12 mouse cellular contexts compared by ENCODE assay signal in genomic region chr1:87142456-87142855, GRCm38 (mm10). TPM values are rescaled to one million over a fixed set of nuclear protein-coding genes. Genes with fewer than 3 reads are reported as not detected.
DNase-seq lines count a peak whose midpoint lies in the region; ATAC-seq and TF ChIP-seq lines count a peak whose summit lies in the region.
"Had no signal": no experiment of that assay in that cellular context is flagged by ENCODE, and none has a peak within 500 bp of the region (broad histone marks: within the 10 kb centered on the region; RNA-seq: fewer than 3 reads in every experiment).

No protein-coding gene starts in this region.

- 54% methylated on average over 9 of the region's 9 CpGs for WGBS in forebrain, embryonic 16.5 days
- WGBS in midbrain, embryonic 15.5 days = 51% methylated on average over 9 of the region's 9 CpGs
- 62% methylated on average over 9 of the region's 9 CpGs for WGBS in kidney, embryonic 14.5 days

- TF ChIP-seq RAD21 in CH12.LX (IDR thresholded peaks at IDR 0.05; ENCODE audit: low read depth, low read length) = no peak

- H3K4me3 ChIP-seq in CH12.LX (replicated peaks in 1 of 3; ENCODE audit: low read depth in 2 of 3, low read length in 2 of 3, poor library complexity in 1 of 3) = no peak overlapping the region
- no peak overlapping the region for H3K4me3 ChIP-seq in forebrain, embryonic 16.5 days (replicated peaks; ENCODE audit: low read length)
- no peak overlapping the region for H3K4me3 ChIP-seq in midbrain, embryonic 15.5 days
- H3K4me3 ChIP-seq in kidney, embryonic 14.5 days (ENCODE audit: low read length) = no peak overlapping the region
- H3K4me3 ChIP-seq: erythroblast, embryonic 14.5 days; limb, embryonic 15.5 days; stomach, embryonic 15.5 days had no signal

- H3K9me3 ChIP-seq in CH12.LX (replicated peaks; ENCODE audit: low read length) = no peaks in the 10 kb centered on the region
- no peaks in the 10 kb centered on the region for H3K9me3 ChIP-seq in forebrain, embryonic 16.5 days (ENCODE audit: control insufficient read depth, low read length)
- H3K9me3 ChIP-seq in midbrain, embryonic 15.5 days = no peaks in the 10 kb centered on the region
- H3K9me3 ChIP-seq in kidney, embryonic 14.5 days (ENCODE audit: control insufficient read depth, low read length) = no peaks in the 10 kb centered on the region
- H3K9me3 ChIP-seq: limb, embryonic 15.5 days; stomach, embryonic 15.5 days had no signal

- TF ChIP-seq POLR2A in CH12.LX (IDR thresholded peaks at IDR 0.05; ENCODE audit: low read depth, low read length) = no peak

- H3K4me2 ChIP-seq in CH12.LX (ENCODE audit: insufficient read depth, low read depth, poor library complexity, severe bottlenecking) = no peak overlapping the region
- H3K4me2 ChIP-seq in forebrain, embryonic 16.5 days (ENCODE audit: low read length) = no peak overlapping the region
- H3K4me2 ChIP-seq in midbrain, embryonic 15.5 days = no peak overlapping the region
- H3K4me2 ChIP-seq in kidney, embryonic 14.5 days (replicated peaks; ENCODE audit: low read depth, low read length) = no peak overlapping the region
- H3K4me2 ChIP-seq: limb, embryonic 15.5 days; stomach, embryonic 15.5 days had no signal

- no peaks in the 10 kb centered on the region for H3K36me3 ChIP-seq in CH12.LX (replicated peaks in 1 of 2; ENCODE audit: control insufficient read depth in 1 of 2, insufficient read depth in 1 of 2, low read length in 1 of 2)
- H3K36me3 ChIP-seq in forebrain, embryonic 16.5 days (ENCODE audit: control insufficient read depth, insufficient read depth) = no peaks in the 10 kb centered on the region
- H3K36me3 ChIP-seq in midbrain, embryonic 15.5 days (replicated peaks) = no peaks in the 10 kb centered on the region
- H3K36me3 ChIP-seq in kidney, embryonic 14.5 days (ENCODE audit: control insufficient read depth, insufficient read depth, low read length) = no peaks in the 10 kb centered on the region
- H3K36me3 ChIP-seq: limb, embryonic 15.5 days; stomach, embryonic 15.5 days had no signal

- TF ChIP-seq CTCF in CH12.LX (conservative IDR thresholded peaks at IDR 0.05 in 1 of 2, IDR thresholded peaks at IDR 0.05 in 1 of 2; ENCODE audit: low read depth in 2 of 2, low read length in 2 of 2) = no peak

- no peaks in the 10 kb centered on the region for H3K79me2 ChIP-seq in CH12.LX (replicated peaks; ENCODE audit: control insufficient read depth, extremely low read depth, insufficient read depth, poor library complexity, severe bottlenecking)

- H3K27me3 ChIP-seq in CH12.LX (replicated peaks) = peaks cover 26% of the 10 kb centered on the region
- H3K27me3 ChIP-seq in forebrain, embryonic 16.5 days (replicated peaks; ENCODE audit: control insufficient read depth, insufficient read depth, low read length) = no peaks in the 10 kb centered on the region
- H3K27me3 ChIP-seq in midbrain, embryonic 15.5 days (replicated peaks) = no peaks in the 10 kb centered on the region
- 0 out of 2 replicates have a peak, but pooled peaks cover 5% of the 10 kb centered on the region for H3K27me3 ChIP-seq in kidney, embryonic 14.5 days (ENCODE audit: control insufficient read depth, insufficient read depth, low read length)
- H3K27me3 ChIP-seq: stomach, embryonic 15.5 days had no signal

- no peak overlapping the region for H3K27ac ChIP-seq in CH12.LX (ENCODE audit: insufficient read depth, low read depth)
- no peak overlapping the region for H3K27ac ChIP-seq in forebrain, embryonic 16.5 days (ENCODE audit: low read length)
- no peak overlapping the region for H3K27ac ChIP-seq in midbrain, embryonic 15.5 days
- H3K27ac ChIP-seq in kidney, embryonic 14.5 days (ENCODE audit: low read depth, low read length) = no peak overlapping the region
- H3K27ac ChIP-seq: limb, embryonic 15.5 days; stomach, embryonic 15.5 days had no signal

- TF ChIP-seq EP300 in CH12.LX (IDR thresholded peaks at IDR 0.05; ENCODE audit: low read length) = no peak

- in situ Hi-C loops in CH12.LX (cut with MboI; ENCODE audit: low pct_ligation_motif_present, low pct_unique_long_range_greater_than_20kb, low sequenced_read_pairs) = no loop called here

- DNase-seq in embryo, embryonic 11 days = peak; percentile 19
- DNase-seq in embryo, embryonic 10.5 days (ENCODE audit: low spot score) = no peak
- DNase-seq in CH12.LX (ENCODE audit: extremely low read depth) = no peak
- no peak for DNase-seq in spleen, adult 18-20 months
- DNase-seq in kidney, postnatal 36 days = no peak
- DNase-seq: kidney, adult 18-20 months had no signal

- ATAC-seq in forebrain, embryonic 16.5 days = peak; percentile 55; the same call in 1 of the 2 replicates
- peak; percentile 80 for ATAC-seq in midbrain, embryonic 15.5 days (replicated peaks)
- ATAC-seq in kidney, embryonic 14.5 days (ENCODE audit: low FRiP score, low TSS enrichment) = no peak

- H3K9ac ChIP-seq in CH12.LX (ENCODE audit: insufficient read depth, low read depth) = no peak overlapping the region
- no peak overlapping the region for H3K9ac ChIP-seq in forebrain, embryonic 16.5 days (replicated peaks; ENCODE audit: low read depth, low read length)
- H3K9ac ChIP-seq in midbrain, embryonic 15.5 days = no peak overlapping the region
- no peak overlapping the region for H3K9ac ChIP-seq in kidney, embryonic 14.5 days (ENCODE audit: low read depth, low read length)
- H3K9ac ChIP-seq: limb, embryonic 15.5 days; stomach, embryonic 15.5 days had no signal

- H3K4me1 ChIP-seq in CH12.LX (ENCODE audit: control insufficient read depth in 1 of 2, insufficient read depth in 2 of 2) = peaks cover 3 to 16% of the 10 kb centered on the region in 2 experiments; a peak in 3 of 4 replicates
- H3K4me1 ChIP-seq in forebrain, embryonic 16.5 days (replicated peaks; ENCODE audit: control insufficient read depth, insufficient read depth, low read length) = 0 out of 2 replicates have a peak, but pooled peaks cover 6% of the 10 kb centered on the region
- H3K4me1 ChIP-seq in midbrain, embryonic 15.5 days = peaks cover 8% of the 10 kb centered on the region; the same call in 1 of the 2 replicates
- H3K4me1 ChIP-seq in kidney, embryonic 14.5 days (ENCODE audit: control insufficient read depth, insufficient read depth, low read length) = 0 out of 2 replicates have a peak, but pooled peaks cover 4% of the 10 kb centered on the region
- H3K4me1 ChIP-seq: limb, embryonic 15.5 days; stomach, embryonic 15.5 days had no signal

- dilution Hi-C loops in CH12.LX (cut with MboI; ENCODE audit: extremely low pct_ligation_motif_present, extremely low pct_unique_long_range_greater_than_20kb, low sequenced_read_pairs) = no loop called here

TF ChIP-seq in CH12.LX, 34 proteins besides CTCF, POLR2A, EP300 and RAD21:
- TF ChIP-seq ZC3H11A (IDR thresholded peaks at IDR 0.05; ENCODE audit: low read depth, low read length) (no peak), ETS1 (conservative IDR thresholded peaks at IDR 0.05; ENCODE audit: low read depth, low read length) (0 out of 2 replicates have a peak, but pooled peaks have one; percentile 18)

RNA-seq across cellular contexts. Expression of gene Ecel1, which starts 13.9 kb away (rescaled TPM):
- total RNA-seq in CH12.LX (2012; rRNA removed) = not detected in 2 replicates
- not detected in 2 replicates for total RNA-seq in CH12.LX (2014; rRNA removed)
- not detected in 2 replicates for polyA plus RNA-seq in CH12.LX (2012; ENCODE audit: insufficient read length, low read depth)
- polyA plus RNA-seq in forebrain, embryonic 16.5 days (2015; fragmentation: Nextera tagmentation; extraction: Ambion mirVana) = 13.4 and 25.3 TPM in 2 replicates
- polyA plus RNA-seq in midbrain, embryonic 15.5 days (2015; fragmentation: Nextera tagmentation; extraction: Ambion mirVana) = 22.3 and 23.3 TPM in 2 replicates
- 0.11 and 0.20 TPM in 2 replicates for polyA plus RNA-seq in kidney, embryonic 14.5 days (2014; fragmentation: Nextera tagmentation; extraction: Ambion mirVana)
- polyA plus RNA-seq: erythroblast, embryonic 14.5 days had no signal

RNA-seq across cellular contexts. Expression of gene Akp3, which starts 17.7 kb away (rescaled TPM):
- not detected in 2 replicates for total RNA-seq in CH12.LX (2012; rRNA removed)
- total RNA-seq in CH12.LX (2014; rRNA removed) = not detected in 2 replicates
- not detected in 2 replicates for polyA plus RNA-seq in CH12.LX (2012; ENCODE audit: insufficient read length, low read depth)
- polyA plus RNA-seq in forebrain, embryonic 16.5 days (2015; fragmentation: Nextera tagmentation; extraction: Ambion mirVana) = not detected in 2 replicates
- polyA plus RNA-seq in midbrain, embryonic 15.5 days (2015; fragmentation: Nextera tagmentation; extraction: Ambion mirVana) = not detected in 2 replicates
- polyA plus RNA-seq in kidney, embryonic 14.5 days (2014; fragmentation: Nextera tagmentation; extraction: Ambion mirVana) = not detected in 2 replicates
- polyA plus RNA-seq: erythroblast, embryonic 14.5 days; limb, embryonic 15.5 days; stomach, embryonic 15.5 days had no signal

RNA-seq across cellular contexts. Expression of gene Prss56, which starts 40.7 kb away (rescaled TPM):
- total RNA-seq in CH12.LX (2012; rRNA removed) = not detected in 2 replicates
- total RNA-seq in CH12.LX (2014; rRNA removed) = not detected in 2 replicates
- not detected in 2 replicates for polyA plus RNA-seq in CH12.LX (2012; ENCODE audit: insufficient read length, low read depth)
- polyA plus RNA-seq in forebrain, embryonic 16.5 days (2015; fragmentation: Nextera tagmentation; extraction: Ambion mirVana) = 2.8 and 3.1 TPM in 2 replicates
- polyA plus RNA-seq in midbrain, embryonic 15.5 days (2015; fragmentation: Nextera tagmentation; extraction: Ambion mirVana) = 0.13 TPM in 1 of 2 replicates, not detected in the other
- not detected in 2 replicates for polyA plus RNA-seq in kidney, embryonic 14.5 days (2014; fragmentation: Nextera tagmentation; extraction: Ambion mirVana)
- polyA plus RNA-seq: erythroblast, embryonic 14.5 days; stomach, embryonic 15.5 days had no signal

RNA-seq across cellular contexts. Expression of gene Alpi, which starts 41.0 kb away (rescaled TPM):
- total RNA-seq in CH12.LX (2012; rRNA removed) (not detected in 2 replicates), CH12.LX (2014; rRNA removed) (not detected in 2 replicates)
- not detected in 2 replicates for polyA plus RNA-seq in CH12.LX (2012; ENCODE audit: insufficient read length, low read depth)
- polyA plus RNA-seq in forebrain, embryonic 16.5 days (2015; fragmentation: Nextera tagmentation; extraction: Ambion mirVana) = not detected in 2 replicates
- 0.09 TPM in 1 of 2 replicates, not detected in the other for polyA plus RNA-seq in midbrain, embryonic 15.5 days (2015; fragmentation: Nextera tagmentation; extraction: Ambion mirVana)
- not detected in 2 replicates for polyA plus RNA-seq in kidney, embryonic 14.5 days (2014; fragmentation: Nextera tagmentation; extraction: Ambion mirVana)
- polyA plus RNA-seq: erythroblast, embryonic 14.5 days; limb, embryonic 15.5 days had no signal

RNA-seq across cellular contexts. Expression of gene Chrnd, which starts 48.0 kb away (rescaled TPM):
- total RNA-seq in CH12.LX (2012; rRNA removed) (not detected in 2 replicates), CH12.LX (2014; rRNA removed) (not detected in 2 replicates)
- 0.13 TPM in 1 of 2 replicates, not detected in the other for polyA plus RNA-seq in CH12.LX (2012; ENCODE audit: insufficient read length, low read depth)
- not detected in 2 replicates for polyA plus RNA-seq in forebrain, embryonic 16.5 days (2015; fragmentation: Nextera tagmentation; extraction: Ambion mirVana)
- polyA plus RNA-seq in midbrain, embryonic 15.5 days (2015; fragmentation: Nextera tagmentation; extraction: Ambion mirVana) = not detected in 2 replicates
- polyA plus RNA-seq in kidney, embryonic 14.5 days (2014; fragmentation: Nextera tagmentation; extraction: Ambion mirVana) = 0.13 and 0.62 TPM in 2 replicates
- polyA plus RNA-seq: erythroblast, embryonic 14.5 days had no signal

Comparison
In these comparisons a context has a peak if more than half of its experiments do, and no peak if none do; other contexts are left out.
1. RNA of gene Ecel1, which starts 13.9 kb away (polyA plus RNA-seq): 13.4 to 25.3 TPM in forebrain, embryonic 16.5 days and 22.3 to 23.3 TPM in midbrain, embryonic 15.5 days; 0.11 to 0.20 TPM in kidney, embryonic 14.5 days and not detected in CH12.LX; every median in the first group is over 10 times any median in the second.